Mouse (Mus musculus) adrenal gland, postnatal 36 days (tissue): ENCODE results near the gene Gm17087. TPM values are rescaled to one million over a fixed set of nuclear protein-coding genes. Genes with fewer than 3 reads are reported as not detected.

ENCODE experiments used
- DNase-seq, 2 experiments: peaks; one replicate each; pipeline ENCODE4 v3.0.0; 2021; ENCODE audit warnings: mixed read lengths in 1 of 2
- total RNA-seq, 2 experiments: library from RNA; stranded (reverse); gene quantifications; 2 replicates each; pipeline ENCODE4 v1.2.3; 2021

The Gm17087 gene
- total RNA-seq, 2 experiments from 2014 or later = not detected

GRCm38 (mm10) chr17:8546366-8546765, 20.4 kb downstream of the Gm17087 start:
- peak; percentile 56 to 61 for DNase-seq

- DNase-seq = no peak
These were observed 24.7 kb downstream of the Gm17087 start for GRCm38 (mm10) chr17:8541974-8542538.

GRCm38 (mm10) chr17:8538102-8538501, 28.6 kb downstream of the Gm17087 start:
- peak; percentile 9 to 53 for DNase-seq

- DNase-seq = peak; percentile 32 to 42
These were observed 30.2 kb downstream of the Gm17087 start for GRCm38 (mm10) chr17:8536522-8536921.

DNA sequence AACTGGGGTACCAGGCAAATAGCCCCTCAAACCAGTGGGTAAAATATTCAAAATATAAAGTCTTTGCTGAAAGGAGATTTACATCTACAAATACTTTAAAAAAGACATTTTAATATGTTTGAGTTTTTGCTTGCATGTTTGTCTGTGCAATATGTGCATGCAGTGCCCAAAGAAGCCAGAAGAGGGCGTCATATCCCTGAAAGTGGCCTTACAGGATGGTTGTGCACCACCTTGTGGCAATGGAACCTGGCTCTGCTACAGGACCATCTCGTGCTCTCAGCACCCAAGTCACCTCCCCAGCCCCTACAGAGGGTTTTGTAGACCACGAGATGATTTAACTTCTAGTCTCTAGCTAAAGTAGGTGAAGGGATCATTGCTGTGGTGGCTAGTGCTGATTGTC, 32.9 kb downstream of the Gm17087 start:
- peak in 1 of 2 experiments; percentile 40 for DNase-seq

GRCm38 (mm10) chr17:8532609-8533008, 34.1 kb downstream of the Gm17087 start:
- peak in 1 of 2 experiments; percentile 30 for DNase-seq

GRCm38 (mm10) chr17:8528641-8529040, 38.1 kb downstream of the Gm17087 start:
- DNase-seq = no peak

DNA sequence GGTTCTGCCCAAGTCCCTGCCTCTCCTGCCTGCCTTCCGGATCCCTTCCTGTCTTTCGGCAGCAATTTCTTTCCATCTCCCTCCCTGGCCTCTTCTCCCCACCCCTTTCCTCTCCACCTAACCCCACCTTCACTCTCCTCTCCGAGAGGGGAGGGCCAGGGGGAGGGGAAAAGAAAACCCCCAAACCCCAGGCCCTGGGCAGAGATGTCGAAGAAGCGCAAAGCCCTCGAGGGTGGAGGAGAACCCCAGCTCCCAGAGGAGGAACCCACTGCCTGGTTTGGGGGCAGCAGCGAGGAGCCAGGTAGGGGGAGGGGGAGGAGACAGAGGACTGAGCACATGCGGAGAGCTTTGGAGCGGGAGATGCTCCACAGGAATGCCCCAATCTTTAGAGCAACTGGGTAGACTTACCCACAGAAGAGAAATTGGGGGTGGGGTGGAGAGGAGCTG, 39.9 kb downstream of the Gm17087 start:
- no peak for DNase-seq

DNA sequence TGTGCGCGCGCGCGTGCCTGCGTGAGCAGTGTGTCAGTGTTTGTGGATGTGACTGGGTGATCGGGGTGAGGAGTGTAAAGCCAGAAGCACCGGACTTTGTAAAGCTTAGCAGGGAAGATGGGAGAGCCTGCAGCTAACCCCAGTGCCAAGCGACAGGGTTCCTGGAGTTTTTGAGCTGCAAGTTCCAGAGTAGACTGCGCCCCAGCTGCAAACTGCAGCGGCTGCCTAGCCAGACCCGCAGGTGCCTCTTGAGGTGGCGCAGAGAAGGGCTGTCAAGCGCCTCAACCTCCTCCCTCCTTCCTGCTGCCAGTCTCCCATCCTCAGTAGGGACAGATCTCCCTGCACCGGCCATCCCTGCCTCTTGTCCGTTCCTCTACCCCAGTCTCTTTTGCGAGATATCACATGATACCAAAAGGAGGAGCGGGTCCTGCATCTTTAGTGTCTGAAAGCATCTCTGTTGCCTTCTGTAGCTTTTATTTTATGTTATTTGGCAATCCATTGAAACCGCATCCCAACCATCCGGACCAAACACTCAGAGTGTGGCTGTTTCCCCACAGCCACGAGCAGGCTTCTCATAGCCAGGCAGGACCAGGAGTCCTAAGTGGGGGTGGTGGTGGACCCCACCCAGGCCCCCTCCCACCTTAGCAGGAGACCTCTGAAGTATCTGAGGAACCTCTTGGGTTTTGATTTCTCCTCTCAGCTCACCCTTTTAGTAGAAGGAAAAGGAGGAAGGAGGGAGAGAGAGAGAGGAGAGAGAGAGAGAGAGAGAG, 40.6 kb downstream of the Gm17087 start:
- peak; percentile 33 to 42 for DNase-seq

- DNase-seq = peak; percentile 40 to 42
These were observed 41.5 kb downstream of the Gm17087 start, which contains the start of gene Pde10a for GRCm38 (mm10) chr17:8525225-8525721. TSS of gene Pde10a (plus strand) at chr17:8525372.

GRCm38 (mm10) chr17:8524387-8525165, 42.2 kb downstream of the Gm17087 start:
- DNase-seq = peak; percentile 89 to 92

DNA sequence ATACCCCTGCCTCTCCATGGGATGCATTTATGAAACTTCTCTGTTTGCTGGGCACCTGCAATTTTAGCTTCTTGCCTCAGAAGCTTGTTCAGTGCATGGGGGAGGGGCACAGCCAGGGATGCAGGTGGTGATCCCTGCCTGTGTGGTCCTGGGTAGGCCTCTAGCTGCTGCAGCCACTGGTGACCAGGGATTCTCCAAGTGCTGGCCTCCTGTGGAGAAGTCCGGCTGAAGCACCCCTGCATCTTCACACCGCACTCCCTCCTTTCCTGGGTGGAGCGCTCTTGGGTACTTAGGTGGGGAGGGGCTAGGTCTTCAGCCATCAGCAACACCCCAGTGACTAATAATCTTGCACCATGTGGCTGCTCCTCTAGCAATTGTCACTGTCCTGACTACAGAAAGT, 42.8 kb downstream of the Gm17087 start:
- peak in 1 of 2 experiments; percentile 10 for DNase-seq

DNA sequence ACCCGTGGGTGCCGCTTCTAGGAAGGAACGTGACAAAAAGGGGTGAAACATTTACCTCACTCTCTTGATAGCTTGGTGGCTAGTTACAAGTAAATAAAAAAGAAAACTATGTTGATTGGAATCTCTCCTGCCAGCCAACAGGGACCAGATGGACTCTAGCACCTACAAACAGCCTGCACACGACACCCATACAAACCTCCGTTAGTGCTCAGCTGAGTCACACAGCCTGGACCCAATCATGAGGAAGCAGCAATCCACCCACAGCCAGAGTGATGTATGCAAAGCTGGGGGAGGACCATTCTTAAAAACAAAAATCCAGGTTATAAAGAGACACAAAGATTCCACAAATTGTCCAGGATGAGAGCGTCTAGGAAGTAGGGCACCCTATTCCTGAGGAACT, 50.7 kb downstream of the Gm17087 start:
- DNase-seq = no peak

Other genes starting within 250 kb of the Gm17087 start
- under 1 TPM; 0.30 to 0.83 TPM for gene Prr18, start 229.5 kb downstream of the Gm17087 start, total RNA-seq
- gene T2, start 211.0 kb downstream of the Gm17087 start, total RNA-seq = not detected
- gene T, start 132.5 kb downstream of the Gm17087 start, total RNA-seq = not detected
- gene Pde10a, start 41.6 kb downstream of the Gm17087 start, total RNA-seq = 10 to 100 TPM; 20.6 to 62.1 TPM